Mouse (Mus musculus): Measurements from ENCODE around the gene Fgr.

- TF ChIP-seq CTCF (IDR thresholded peaks at IDR 0.05; ENCODE audit: insufficient read depth, low read depth, low read length), result no peak
- TF ChIP-seq POLR2A (IDR thresholded peaks at IDR 0.05; ENCODE audit: insufficient read depth, low read depth, low read length), result no peak
These were observed 49.2 kb downstream of the Fgr start for GRCm38 (mm10) chr4:133022954-133023635.

All from olfactory bulb, adult 2 months (tissue).